Mouse (Mus musculus) CH12.LX (cell line): ENCODE measurements at regions not wholly inside any gene's neighbourhood (a gene's known extent, or its start where the extent isn't known, plus 50 kb on each side); places are given as distances from the start of the nearest gene placed in this dataset.

Experiments
- CHD2 ChIP-seq: IDR thresholded peaks from 2 replicates; pipeline ENCODE4 v1.6.1; 2011; ENCODE audit warnings: low read length, improper control_type of control experiment
- CTCF ChIP-seq, 2 experiments: IDR thresholded peaks in 1 of 2; conservative IDR thresholded peaks in 1 of 2; 2 replicates each; pipeline ENCODE4 v1.5.1; 2011 to 2012; ENCODE audit warnings: low read depth in 2 of 2, low read length in 2 of 2, improper control_type of control experiment in 1 of 2, inconsistent platforms in 1 of 2, mild to moderate bottlenecking in 1 of 2, moderate library complexity in 1 of 2
- EP300 ChIP-seq: IDR thresholded peaks from 2 replicates; pipeline ENCODE4 v1.6.1; 2011; ENCODE audit warnings: low read length, improper control_type of control experiment
- ETS1 ChIP-seq: conservative IDR thresholded peaks from 2 replicates; pipeline ENCODE4 v1.6.1; 2012; ENCODE audit warnings: low read depth, mild to moderate bottlenecking, inconsistent platforms, low read length, improper control_type of control experiment, moderate library complexity
- JUN ChIP-seq: IDR thresholded peaks from 2 replicates; pipeline ENCODE4 v1.6.1; 2011; ENCODE audit warnings: low read depth, mild to moderate bottlenecking, low read length, improper control_type of control experiment, moderate library complexity; ENCODE audit not compliant: insufficient read depth
- POLR2A ChIP-seq: IDR thresholded peaks from 2 replicates; pipeline ENCODE4 v1.6.1; 2011; ENCODE audit warnings: low read depth, mild to moderate bottlenecking, improper control_type of control experiment, low read length
- SMC3 ChIP-seq: IDR thresholded peaks from 2 replicates; pipeline ENCODE4 v1.6.1; 2011; ENCODE audit warnings: low read depth, low read length, improper control_type of control experiment
- ZC3H11A ChIP-seq: IDR thresholded peaks from 2 replicates; pipeline ENCODE4 v1.6.1; 2012; ENCODE audit warnings: low read depth, mild to moderate bottlenecking, inconsistent platforms, low read length, improper control_type of control experiment
- ZNF384 ChIP-seq: IDR thresholded peaks from 2 replicates; pipeline ENCODE4 v1.6.1; 2012; ENCODE audit warnings: low read depth, low read length, improper control_type of control experiment, inconsistent platforms

- no peak for TF ChIP-seq EP300
- TF ChIP-seq SMC3: no peak
- no peak for TF ChIP-seq CHD2
- TF ChIP-seq POLR2A: no peak
- no peak for TF ChIP-seq ETS1
- no peak for TF ChIP-seq CTCF (conservative IDR thresholded peaks at IDR 0.05 in 1 of 2, IDR thresholded peaks at IDR 0.05 in 1 of 2; ENCODE audit: low read depth in 2 of 2, low read length in 2 of 2)
- no peak for TF ChIP-seq ZC3H11A
- no peak for TF ChIP-seq JUN
- TF ChIP-seq ZNF384: no peak
These were observed 107.5 kb downstream of the Mis18a start for GRCm38 (mm10) chr16:90619565-90620311.
